Mouse (Mus musculus) gonadal fat pad, adult 2 months (tissue): ENCODE data around the gene Phf21b. TPM values are rescaled to one million over a fixed set of nuclear protein-coding genes. Genes with fewer than 3 reads are reported as not detected.

ENCODE experiments used
- DNase-seq: peaks from one replicate; pipeline ENCODE4 v3.0.0-alpha.2; 2012; ENCODE audit warnings: low read depth
- polyA plus RNA-seq: library from polyadenylated mRNA; depleted of rRNA; stranded (reverse); fragments of >200 nt; gene quantifications from 2 replicates; pipeline ENCODE4 v1.2.3, GENCODE M21; 2012

Phf21b gene
- polyA plus RNA-seq, 1 experiment, result 2.8 TPM

GRCm38 (mm10) chr15:84846216-84846615, 9.6 kb downstream of the Phf21b start:
- DNase-seq, result no peak

DNA sequence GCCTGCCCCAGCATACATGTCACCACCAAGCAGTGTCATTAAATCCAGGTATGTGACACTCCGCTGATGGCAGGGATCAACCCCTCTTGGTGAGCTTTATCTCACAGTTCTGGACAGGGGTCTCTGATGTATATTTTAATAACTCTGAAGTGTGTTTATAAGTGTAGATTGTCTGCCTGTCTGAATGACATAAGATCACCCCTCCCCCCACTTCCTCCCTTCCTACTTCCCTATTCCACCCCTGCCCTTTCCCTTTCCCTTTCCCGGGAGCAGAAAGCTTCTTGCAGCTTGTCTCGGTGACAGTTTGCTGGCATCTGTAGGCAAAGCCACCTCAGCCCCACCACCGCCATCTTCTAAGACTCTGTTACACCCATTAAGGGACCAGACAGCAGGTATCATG, 11.0 kb downstream of the Phf21b start:
- no peak for DNase-seq

GRCm38 (mm10) chr15:84843034-84843433, 12.8 kb downstream of the Phf21b start:
- DNase-seq, result no peak

GRCm38 (mm10) chr15:84841925-84842821, 13.7 kb downstream of the Phf21b start:
- no peak for DNase-seq

- DNase-seq, result no peak
Observed at GRCm38 (mm10) chr15:84840560-84840959, 15.3 kb downstream of the Phf21b start.

DNA sequence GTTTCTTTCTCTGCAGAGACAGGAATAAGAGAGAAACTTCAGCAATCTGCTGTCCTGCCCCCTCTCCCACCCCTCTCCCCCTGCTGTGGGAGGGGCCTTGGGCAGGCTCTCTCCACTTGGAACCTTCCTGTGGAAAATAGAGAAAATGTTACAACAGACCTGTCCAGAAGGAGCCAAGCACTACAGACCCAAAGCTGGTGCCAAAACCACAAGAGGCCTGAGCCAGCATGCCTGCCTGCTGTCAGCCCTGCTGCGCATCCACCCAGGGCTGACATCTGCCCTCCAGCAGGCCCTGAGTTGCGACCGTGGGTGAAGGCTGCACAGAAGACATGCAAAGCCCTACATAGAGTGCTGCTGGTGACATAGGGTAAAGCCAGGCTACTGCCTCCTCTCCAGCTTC, 16.3 kb downstream of the Phf21b start:
- no peak for DNase-seq

DNA sequence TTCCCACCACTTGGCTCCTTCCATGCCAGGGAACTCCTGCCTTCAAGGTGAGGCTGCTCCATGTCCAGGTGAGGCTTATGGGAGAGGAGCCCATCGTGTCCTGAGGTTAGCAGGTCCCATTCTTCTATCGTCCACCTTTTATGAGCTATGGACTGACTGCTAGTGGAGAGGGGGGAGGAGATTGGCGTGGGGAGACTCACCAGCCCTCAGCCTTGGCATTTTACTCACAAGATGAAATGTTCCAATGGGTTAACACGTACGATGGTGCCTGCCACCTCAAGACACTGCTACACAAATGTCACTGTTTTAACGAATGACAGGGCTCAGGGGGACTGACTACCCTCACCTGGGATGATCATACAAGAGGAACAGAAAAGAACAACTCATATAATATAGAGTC, 18.0 kb downstream of the Phf21b start:
- DNase-seq, result no peak

GRCm38 (mm10) chr15:84829416-84829815, 26.4 kb downstream of the Phf21b start:
- DNase-seq, result no peak

DNA sequence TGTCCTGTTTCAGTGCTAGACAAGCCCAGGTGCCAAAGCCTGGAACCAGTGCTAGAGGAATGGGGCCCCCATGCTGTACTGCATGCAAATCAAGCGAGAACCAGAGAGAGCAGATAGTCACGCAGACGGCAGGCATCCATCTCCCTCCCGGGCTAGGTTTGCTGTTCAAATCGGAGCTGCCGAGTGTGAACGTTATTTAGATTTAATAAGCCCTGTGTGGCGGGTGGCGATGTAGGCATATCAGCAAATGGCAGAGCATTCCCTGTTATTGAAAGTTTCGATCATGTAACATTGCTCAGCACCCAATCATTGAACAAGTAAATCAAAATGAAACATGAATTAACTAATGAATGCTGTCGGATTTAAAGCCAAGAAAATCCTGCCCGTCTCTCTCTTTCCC, 27.2 kb downstream of the Phf21b start:
- DNase-seq, result no peak

DNA sequence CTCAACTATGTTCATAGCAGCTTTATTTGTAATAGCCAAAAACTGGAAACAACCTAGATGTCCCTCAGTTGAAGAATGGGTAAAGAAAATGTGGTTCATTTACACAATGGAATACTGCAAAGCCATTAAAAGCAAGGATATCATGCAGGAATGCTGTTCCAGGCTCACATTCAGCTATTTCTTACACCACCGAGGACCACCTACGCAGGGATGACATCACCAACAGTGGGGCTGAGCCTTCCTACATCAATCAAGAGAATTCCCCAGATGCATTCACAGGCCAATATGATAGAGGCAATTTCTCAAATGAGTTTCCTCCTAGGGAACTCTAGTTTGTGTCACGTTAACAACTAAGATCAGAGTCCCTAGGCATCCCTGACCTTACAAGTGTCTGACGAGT, 32.8 kb downstream of the Phf21b start:
- DNase-seq, result no peak

- no peak for DNase-seq
Observed at GRCm38 (mm10) chr15:84820811-84821210, 35.0 kb downstream of the Phf21b start.

- no peak for DNase-seq
Observed at GRCm38 (mm10) chr15:84818284-84818683, 37.6 kb downstream of the Phf21b start.

DNA sequence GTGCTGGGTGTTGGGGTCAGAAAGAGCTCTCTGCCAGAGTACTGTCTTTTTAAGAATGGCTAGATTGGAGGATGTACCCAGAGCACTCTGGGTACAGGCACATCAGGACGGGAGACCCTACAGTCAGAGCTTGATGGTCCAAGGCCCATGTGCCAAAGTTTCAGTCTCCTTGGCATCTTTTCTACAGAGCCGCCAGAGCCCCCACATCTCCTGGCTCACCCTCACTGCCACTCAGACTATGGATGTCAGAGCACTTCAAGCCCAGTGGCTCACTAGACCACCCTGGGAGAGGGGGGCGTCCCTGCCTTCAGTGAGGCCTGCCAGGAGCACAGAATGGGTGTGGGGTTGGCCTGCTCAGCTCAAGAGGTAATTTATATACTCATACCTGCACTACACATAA, 38.3 kb downstream of the Phf21b start:
- DNase-seq, result no peak

DNA sequence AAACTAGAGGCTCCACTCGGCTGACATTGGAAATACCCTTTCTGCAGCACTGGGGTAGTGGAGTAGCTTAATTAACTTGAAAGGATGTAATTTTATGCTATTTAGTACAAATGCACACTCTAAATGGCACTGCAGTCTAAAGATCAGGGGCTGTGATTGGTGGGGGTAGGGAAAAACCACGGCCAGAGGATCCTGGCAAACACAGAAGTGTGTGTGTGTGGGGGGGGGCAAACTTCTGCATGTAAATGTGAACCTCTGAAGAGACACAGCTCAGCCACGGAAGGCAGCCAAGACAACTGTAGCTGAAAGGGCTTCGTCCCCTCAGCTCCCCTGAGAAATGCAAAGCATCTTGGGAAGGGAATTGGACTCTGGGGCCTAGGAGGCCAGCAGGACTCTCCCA, 40.7 kb downstream of the Phf21b start:
- no peak for DNase-seq

DNA sequence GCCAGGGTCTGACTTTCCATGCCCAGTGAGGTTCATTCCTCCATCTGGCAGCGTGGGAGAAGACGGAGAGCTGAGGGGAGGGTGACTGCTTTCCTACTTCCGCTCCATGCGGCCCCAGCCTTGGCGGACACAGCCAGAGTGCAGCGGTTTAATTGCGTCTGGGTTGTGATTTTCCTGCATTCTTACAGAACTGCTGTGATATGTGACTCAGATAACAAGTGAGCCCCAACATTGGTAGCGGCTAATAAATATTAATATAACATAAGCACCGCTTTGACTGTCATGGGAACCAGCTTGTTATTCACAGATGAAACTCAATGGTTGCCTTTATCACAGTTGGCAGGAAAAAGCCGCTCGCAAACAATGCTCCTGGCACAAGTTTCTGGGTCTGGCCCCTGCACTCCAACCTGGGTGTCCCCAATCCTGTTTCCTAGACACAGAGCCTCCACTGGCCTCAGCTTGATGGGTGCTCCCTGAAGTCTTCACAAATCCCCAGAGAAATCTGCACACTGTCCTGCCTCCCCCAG, 43.0 kb downstream of the Phf21b start:
- no peak for DNase-seq

DNA sequence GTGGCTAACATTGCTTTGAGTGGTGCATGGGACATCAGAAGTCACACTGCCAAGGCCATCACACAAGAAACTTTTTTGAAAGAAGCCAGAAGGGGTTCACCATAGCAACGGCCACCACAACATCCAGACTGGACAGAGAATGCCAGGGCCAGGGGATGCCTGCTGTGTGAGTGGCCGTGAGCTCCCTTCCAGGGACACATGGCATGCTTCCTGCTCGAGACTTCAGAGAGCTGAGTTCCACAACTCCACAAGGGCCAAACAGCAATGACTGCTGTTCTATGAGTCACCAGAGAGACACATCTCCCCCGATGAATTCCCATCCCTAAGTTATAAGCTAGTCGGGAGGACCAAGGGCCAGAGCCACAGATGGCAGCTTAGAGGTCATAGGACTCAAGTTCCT, 44.7 kb downstream of the Phf21b start:
- no peak for DNase-seq

DNA sequence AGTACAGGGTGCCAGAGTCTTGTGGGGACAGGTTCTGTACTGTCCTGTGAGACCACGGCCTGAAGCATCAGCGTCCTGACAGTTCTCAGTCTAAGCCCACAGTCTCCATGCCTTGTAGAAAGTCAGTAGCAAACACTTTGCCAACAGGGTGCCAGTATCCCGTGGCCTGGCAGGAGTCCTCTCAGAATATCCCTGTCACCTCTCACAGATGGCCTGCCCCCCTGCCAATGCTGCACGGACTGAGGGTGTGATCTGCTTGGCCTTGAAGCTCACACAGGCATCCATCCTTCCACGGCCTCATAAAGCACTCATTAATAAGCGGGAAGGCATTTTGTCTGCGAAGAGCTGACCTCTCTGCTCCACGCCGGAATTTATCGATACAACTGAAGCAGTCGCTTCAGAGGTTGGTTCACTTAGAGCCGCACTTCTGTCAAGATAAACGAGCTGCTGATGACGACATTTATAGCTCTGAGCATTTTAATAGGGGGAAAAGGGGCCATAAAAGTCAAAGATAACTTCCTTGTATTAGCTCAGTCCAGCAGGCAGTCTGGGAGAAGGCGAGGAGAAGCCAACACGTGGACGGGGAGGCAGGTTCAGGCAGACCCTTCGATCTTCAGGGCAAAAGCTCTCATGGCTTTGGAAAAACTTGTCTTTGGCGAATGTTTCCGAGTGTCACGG, 46.4 kb downstream of the Phf21b start:
- DNase-seq, result no peak

GRCm38 (mm10) chr15:84803685-84804084, 52.2 kb downstream of the Phf21b start:
- DNase-seq, result no peak

DNA sequence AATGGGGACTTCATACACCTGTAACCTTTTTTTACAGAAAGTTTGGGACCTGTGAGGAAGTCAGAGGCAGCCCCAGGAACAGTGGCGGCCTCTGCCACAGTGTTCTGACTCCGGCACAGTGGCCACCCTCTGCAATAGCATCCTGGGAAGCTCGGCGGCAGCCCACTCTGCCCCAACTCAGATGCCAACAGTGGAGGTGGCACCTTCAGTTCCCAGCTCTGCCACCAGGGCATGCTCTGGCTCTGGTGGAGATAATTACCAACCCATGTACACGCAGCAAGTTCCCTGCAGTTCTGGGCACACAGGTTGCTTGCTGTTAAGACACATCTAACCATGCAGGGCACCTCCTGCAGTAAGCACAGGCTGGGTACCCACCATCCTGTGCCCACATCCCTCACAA, 55.7 kb downstream of the Phf21b start:
- no peak for DNase-seq

DNA sequence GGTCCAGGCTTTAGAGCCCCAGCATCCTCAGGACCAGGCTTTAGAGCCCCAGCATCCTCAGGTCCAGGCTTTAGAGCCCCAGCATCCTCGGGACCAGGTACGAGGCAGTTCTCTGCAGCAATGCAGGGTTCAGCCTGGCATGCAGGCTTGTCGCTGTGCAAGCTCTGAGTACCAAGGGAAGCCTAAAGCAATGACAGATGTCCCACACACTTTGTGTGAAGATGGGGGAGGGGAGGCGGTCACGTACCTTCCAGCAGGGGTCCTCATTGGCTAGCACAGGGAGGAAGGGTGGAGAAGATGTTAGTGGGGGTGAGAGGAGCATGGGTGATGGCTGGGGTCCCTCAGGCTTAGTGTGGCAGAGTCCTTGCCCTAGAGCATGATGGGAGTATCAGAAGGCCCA, 62.2 kb downstream of the Phf21b start:
- no peak for DNase-seq

DNA sequence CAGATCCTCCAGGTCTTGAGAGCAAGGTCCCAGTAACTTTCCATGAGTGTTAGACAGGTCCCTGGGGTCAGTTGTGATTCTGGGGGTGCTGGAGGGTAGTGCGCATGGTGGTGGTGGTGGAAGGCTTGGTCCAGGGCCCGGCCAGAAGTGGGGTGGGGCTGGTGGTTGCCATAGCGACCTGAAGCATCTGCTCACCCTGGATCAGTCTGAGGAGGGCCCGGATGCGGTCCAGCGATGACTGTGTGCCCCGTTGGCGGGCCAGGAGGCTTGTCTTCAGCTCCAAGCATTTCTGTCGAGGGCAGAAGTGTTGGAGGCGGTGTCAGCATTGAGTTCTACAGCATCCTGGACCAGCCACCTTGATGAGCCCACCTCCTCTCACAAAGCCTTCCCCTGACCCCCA, 68.7 kb downstream of the Phf21b start:
- no peak for DNase-seq

- no peak for DNase-seq
Observed at GRCm38 (mm10) chr15:84784812-84785211, 71.0 kb downstream of the Phf21b start.

- no peak for DNase-seq
Observed at GRCm38 (mm10) chr15:84778587-84778986, 77.3 kb downstream of the Phf21b start.
